Mouse (Mus musculus): ENCODE results near the gene Prkag3. TPM values are rescaled to one million over a fixed set of nuclear protein-coding genes. Genes with fewer than 3 reads are reported as not detected.

Prkag3 gene
- total RNA-seq, 2 experiments from 2014 or later: not detected

- no peak for ATAC-seq (replicated peaks; ENCODE audit: low FRiP score, poor library complexity, severe bottlenecking)
Measured at GRCm38 (mm10) chr1:74715468-74715867, 33.6 kb downstream of the Prkag3 start.

- ATAC-seq (replicated peaks; ENCODE audit: low FRiP score, poor library complexity, severe bottlenecking): no peak
Measured at GRCm38 (mm10) chr1:74714967-74715366, 34.1 kb downstream of the Prkag3 start.

- ATAC-seq (replicated peaks; ENCODE audit: low FRiP score, poor library complexity, severe bottlenecking): no peak
Measured at GRCm38 (mm10) chr1:74713859-74714730, 34.9 kb downstream of the Prkag3 start.

- ATAC-seq (replicated peaks; ENCODE audit: low FRiP score, poor library complexity, severe bottlenecking): no peak
Measured at GRCm38 (mm10) chr1:74713099-74713858, 35.7 kb downstream of the Prkag3 start, which contains the start of gene Cyp27a1. TSS of gene Cyp27a1 (plus strand) at chr1:74713574.

- ATAC-seq (replicated peaks; ENCODE audit: low FRiP score, poor library complexity, severe bottlenecking): no peak
Measured at GRCm38 (mm10) chr1:74712461-74713098, 36.4 kb downstream of the Prkag3 start.

GRCm38 (mm10) chr1:74712046-74712445 is 37.0 kb downstream of the Prkag3 start:
- ATAC-seq (replicated peaks; ENCODE audit: low FRiP score, poor library complexity, severe bottlenecking): no peak

GRCm38 (mm10) chr1:74709566-74709965 is 39.5 kb downstream of the Prkag3 start:
- no peak for ATAC-seq (replicated peaks; ENCODE audit: low FRiP score, poor library complexity, severe bottlenecking)

- ATAC-seq (replicated peaks; ENCODE audit: low FRiP score, poor library complexity, severe bottlenecking): no peak
Measured at GRCm38 (mm10) chr1:74705016-74705415, 44.0 kb downstream of the Prkag3 start.

GRCm38 (mm10) chr1:74704156-74704555 is 44.9 kb downstream of the Prkag3 start:
- no peak for ATAC-seq (replicated peaks; ENCODE audit: low FRiP score, poor library complexity, severe bottlenecking)

GRCm38 (mm10) chr1:74702142-74702553 is 46.9 kb downstream of the Prkag3 start:
- no peak for ATAC-seq (replicated peaks; ENCODE audit: low FRiP score, poor library complexity, severe bottlenecking)

GRCm38 (mm10) chr1:74698791-74699190 is 50.2 kb downstream of the Prkag3 start:
- no peak for ATAC-seq (replicated peaks; ENCODE audit: low FRiP score, poor library complexity, severe bottlenecking)

GRCm38 (mm10) chr1:74698353-74698752 is 50.7 kb downstream of the Prkag3 start:
- no peak for ATAC-seq (replicated peaks; ENCODE audit: low FRiP score, poor library complexity, severe bottlenecking)

- no peak for ATAC-seq (replicated peaks; ENCODE audit: low FRiP score, poor library complexity, severe bottlenecking)
Measured at GRCm38 (mm10) chr1:74697416-74697815, 51.6 kb downstream of the Prkag3 start.

- no peak for ATAC-seq (replicated peaks; ENCODE audit: low FRiP score, poor library complexity, severe bottlenecking)
Measured at GRCm38 (mm10) chr1:74695836-74696235, 53.2 kb downstream of the Prkag3 start.

- ATAC-seq (replicated peaks; ENCODE audit: low FRiP score, poor library complexity, severe bottlenecking): no peak
Measured at GRCm38 (mm10) chr1:74693891-74694583, 55.0 kb downstream of the Prkag3 start.

Other genes starting within 250 kb of the Prkag3 start
- 12.1 and 15.4 TPM in 2 replicates for gene Cnot9, start 243.2 kb downstream of the Prkag3 start, total RNA-seq (2015; ENCODE audit: low replicate concordance)
- 15.9 and 28.2 TPM in 2 replicates for gene Cnot9, start 243.2 kb downstream of the Prkag3 start, total RNA-seq (2017; ENCODE audit: low replicate concordance)
- gene Plcd4, start 206.3 kb downstream of the Prkag3 start, total RNA-seq (2015; ENCODE audit: low replicate concordance): not detected in 2 replicates
- 1.4 TPM in 1 of 2 replicates, not detected in the other for gene Plcd4, start 206.3 kb downstream of the Prkag3 start, total RNA-seq (2017; ENCODE audit: low replicate concordance)
- gene Usp37, start 204.9 kb downstream of the Prkag3 start, total RNA-seq (2015; ENCODE audit: low replicate concordance): 7.1 and 9.8 TPM in 2 replicates
- 12.4 and 28.7 TPM in 2 replicates for gene Usp37, start 204.9 kb downstream of the Prkag3 start, total RNA-seq (2017; ENCODE audit: low replicate concordance)
- gene Zfp142, start 161.0 kb downstream of the Prkag3 start, total RNA-seq (2015; ENCODE audit: low replicate concordance): 4.6 and 5.2 TPM in 2 replicates
- gene Zfp142, start 161.0 kb downstream of the Prkag3 start, total RNA-seq (2017; ENCODE audit: low replicate concordance): 2.8 and 4.7 TPM in 2 replicates
- gene Bcs1l, start 160.9 kb downstream of the Prkag3 start, total RNA-seq (2015; ENCODE audit: low replicate concordance): 0.77 and 1.5 TPM in 2 replicates
- gene Bcs1l, start 160.9 kb downstream of the Prkag3 start, total RNA-seq (2017; ENCODE audit: low replicate concordance): 0.51 and 2.4 TPM in 2 replicates
- 4.4 and 8.4 TPM in 2 replicates for gene Rnf25, start 147.8 kb downstream of the Prkag3 start, total RNA-seq (2015; ENCODE audit: low replicate concordance)
- 3.5 and 18.1 TPM in 2 replicates for gene Rnf25, start 147.8 kb downstream of the Prkag3 start, total RNA-seq (2017; ENCODE audit: low replicate concordance)
- gene Stk36, start 147.8 kb downstream of the Prkag3 start, total RNA-seq (2015; ENCODE audit: low replicate concordance): not detected in 2 replicates
- 0.42 TPM in 1 of 2 replicates, not detected in the other for gene Stk36, start 147.8 kb downstream of the Prkag3 start, total RNA-seq (2017; ENCODE audit: low replicate concordance)
- gene Ttll4, start 87.5 kb downstream of the Prkag3 start, total RNA-seq (2015; ENCODE audit: low replicate concordance): 0.77 and 3.1 TPM in 2 replicates
- 10.3 and 13.7 TPM in 2 replicates for gene Ttll4, start 87.5 kb downstream of the Prkag3 start, total RNA-seq (2017; ENCODE audit: low replicate concordance)
- 10.0 and 16.7 TPM in 2 replicates for gene Cyp27a1, start 35.6 kb downstream of the Prkag3 start, total RNA-seq (2015; ENCODE audit: low replicate concordance)
- gene Cyp27a1, start 35.6 kb downstream of the Prkag3 start, total RNA-seq (2017; ENCODE audit: low replicate concordance): 5.1 and 6.7 TPM in 2 replicates
- gene Wnt6, start 22.7 kb upstream of the Prkag3 start, total RNA-seq (2015; ENCODE audit: low replicate concordance): not detected in 2 replicates
- not detected in 2 replicates for gene Wnt6, start 22.7 kb upstream of the Prkag3 start, total RNA-seq (2017; ENCODE audit: low replicate concordance)
- gene Wnt10a, start 42.3 kb upstream of the Prkag3 start, total RNA-seq (2015; ENCODE audit: low replicate concordance): not detected in 2 replicates
- gene Wnt10a, start 42.3 kb upstream of the Prkag3 start, total RNA-seq (2017; ENCODE audit: low replicate concordance): not detected in 2 replicates
- gene Cdk5r2, start 105.7 kb upstream of the Prkag3 start, total RNA-seq (2015; ENCODE audit: low replicate concordance): not detected in 2 replicates
- gene Cdk5r2, start 105.7 kb upstream of the Prkag3 start, total RNA-seq (2017; ENCODE audit: low replicate concordance): not detected in 2 replicates
- gene Fev, start 136.2 kb upstream of the Prkag3 start, total RNA-seq (2015; ENCODE audit: low replicate concordance): not detected in 2 replicates
- gene Fev, start 136.2 kb upstream of the Prkag3 start, total RNA-seq (2017; ENCODE audit: low replicate concordance): not detected in 2 replicates
- gene Cryba2, start 143.9 kb upstream of the Prkag3 start, total RNA-seq (2015; ENCODE audit: low replicate concordance): not detected in 2 replicates
- not detected in 2 replicates for gene Cryba2, start 143.9 kb upstream of the Prkag3 start, total RNA-seq (2017; ENCODE audit: low replicate concordance)
- gene Cfap65, start 186.4 kb upstream of the Prkag3 start, total RNA-seq (2015; ENCODE audit: low replicate concordance): not detected in 2 replicates
- gene Cfap65, start 186.4 kb upstream of the Prkag3 start, total RNA-seq (2017; ENCODE audit: low replicate concordance): not detected in 2 replicates
- gene Ihh, start 202.5 kb upstream of the Prkag3 start, total RNA-seq (2015; ENCODE audit: low replicate concordance): not detected in 2 replicates
- gene Ihh, start 202.5 kb upstream of the Prkag3 start, total RNA-seq (2017; ENCODE audit: low replicate concordance): 0.28 TPM in 1 of 2 replicates, not detected in the other

All from erythroblast, adult 5-6 weeks (primary cell).